Mouse (Mus musculus): ENCODE results near the gene Wfdc2.

- TF ChIP-seq POLR2A (IDR thresholded peaks at IDR 0.05; ENCODE audit: extremely low read depth, insufficient read depth, low read length): no peak
- TF ChIP-seq CTCF (IDR thresholded peaks at IDR 0.05; ENCODE audit: low read depth, low read length): no peak
Measured at GRCm38 (mm10) chr2:164537003-164537402, 25.2 kb upstream of the Wfdc2 start.
